Mouse (Mus musculus) midbrain, embryonic 11.5 days (tissue): ENCODE data around the gene Hist1h2bl. TPM values are rescaled to one million over a fixed set of nuclear protein-coding genes. Genes with fewer than 3 reads are reported as not detected.
"Not testable (repeated sequence)": the region's sequence is repeated elsewhere in the genome, so short reads cannot be mapped to it uniquely, and the experiment has no call there.

ENCODE experiments used
- ATAC-seq: fragments of 200-750 bp; cut with Nextera tagmentation; 2 replicates; pipeline ENCODE4 v1.8.0; 2017; ENCODE audit warnings: moderate TSS enrichment, moderate library complexity; ENCODE audit not compliant: low FRiP score
- DNase-seq: peaks from one replicate; pipeline ENCODE4 v3.0.0; 2015; ENCODE audit warnings: low spot score; ENCODE audit errors: missing footprints
- H3K27ac ChIP-seq: fragments of 300-500 bp; sonication (generic); 2 replicates; pipeline ENCODE4 v1.5.1; 2014; ENCODE audit warnings: low read depth, low read length
- H3K27me3 ChIP-seq: fragments of 300-500 bp; sonication (generic); 2 replicates; pipeline ENCODE4 v1.6.1; 2014; ENCODE audit warnings: mild to moderate bottlenecking, low read length, moderate library complexity, mixed read lengths; ENCODE audit not compliant: control insufficient read depth, insufficient read depth
- H3K36me3 ChIP-seq: fragments of 300-500 bp; sonication (generic); 2 replicates; pipeline ENCODE4 v1.6.1; 2014; ENCODE audit warnings: mild to moderate bottlenecking, low read length, moderate library complexity, mixed read lengths; ENCODE audit not compliant: control insufficient read depth, insufficient read depth
- H3K4me1 ChIP-seq: fragments of 300-500 bp; sonication (generic); 2 replicates; pipeline ENCODE4 v1.6.1; 2014; ENCODE audit warnings: low read length; ENCODE audit not compliant: control insufficient read depth, insufficient read depth
- H3K4me2 ChIP-seq: fragments of 300-500 bp; sonication (generic); 2 replicates; pipeline ENCODE4 v1.6.1; 2014; ENCODE audit warnings: mild to moderate bottlenecking, moderate library complexity
- H3K4me3 ChIP-seq: fragments of 300-500 bp; sonication (generic); 2 replicates; pipeline ENCODE4 v1.5.1; 2014; ENCODE audit warnings: low read depth, low read length
- H3K9ac ChIP-seq: fragments of 300-500 bp; sonication (generic); 2 replicates; pipeline ENCODE4 v1.6.1; 2014; ENCODE audit warnings: low read length
- H3K9me3 ChIP-seq: fragments of 300-500 bp; sonication (generic); 2 replicates; pipeline ENCODE4 v1.6.1; 2016; ENCODE audit warnings: low read length; ENCODE audit not compliant: control insufficient read depth
- WGBS: fragments of 180-500 bp; shearing (Covaris S2); extraction: QIAGEN DNeasy Blood & Tissue Kit; methylation state at CpG from one replicate; pipeline ENCODE4 v1.1.7; 2014; 5-methylcytosine and 5-hydroxymethylcytosine counted together
- polyA plus RNA-seq: library from polyadenylated mRNA; unstranded; fragments of >200 nt; fragmentation: Nextera tagmentation; extraction: Ambion mirVana; gene quantifications from 2 replicates; pipeline ENCODE4 v1.2.1, GENCODE M21; 2014

Hist1h2bl gene
- 0.85 and 2.7 TPM in 2 replicates for polyA plus RNA-seq

GRCm38 (mm10) chr13:21715864-21716539 lies at the start of gene Hist1h2bl, which contains the start of gene Hist1h2ai:
TSS of gene Hist1h2bl (minus strand) at chr13:21716143.
TSS of gene Hist1h2ai (plus strand) at chr13:21716422.
- under 1% methylated on average over 26 of the region's 50 CpGs for WGBS
- H3K4me3 ChIP-seq: peak within 1 kb of the TSS; percentile 44
- H3K36me3 ChIP-seq, H3K27me3 ChIP-seq, H3K9me3 ChIP-seq: not testable (repeated sequence)
- peak within 1 kb of the TSS; percentile 94 for H3K27ac ChIP-seq
- peak within 1 kb of the TSS; percentile 84 for H3K9ac ChIP-seq
- H3K4me1 ChIP-seq: peaks cover 18% of the 10 kb centered on the region
- peak within 1 kb of the TSS; percentile 89 for H3K4me2 ChIP-seq
- DNase-seq: peak; percentile 98
- peak; percentile 93 for ATAC-seq

GRCm38 (mm10) chr13:21755707-21756106 lies 39.8 kb upstream of the Hist1h2bl start:
- Histone ChIP-seq H3K27me3 (no peaks in the 10 kb centered on the region), H3K4me3 (no peak overlapping the region), H3K9me3 (no peaks in the 10 kb centered on the region), H3K27ac (no peak overlapping the region), H3K9ac (no peak overlapping the region), H3K36me3 (no peaks in the 10 kb centered on the region), H3K4me1 (0 out of 2 replicates have a peak, but pooled peaks cover 6% of the 10 kb centered on the region), H3K4me2 (no peak overlapping the region)
- DNase-seq: no peak
- WGBS: 72% methylated on average over 1 of the region's 1 CpGs
- no peak for ATAC-seq

- ATAC-seq, H3K36me3 ChIP-seq, H3K27me3 ChIP-seq, H3K4me1 ChIP-seq, H3K9me3 ChIP-seq: not testable (repeated sequence)
- Histone ChIP-seq H3K4me2 (peak overlapping the region; percentile 62), H3K4me3 (peak overlapping the region; percentile 44), H3K9ac (peak overlapping the region; percentile 69), H3K27ac (peak overlapping the region; percentile 91)
- DNase-seq: peak; percentile 92
- WGBS: 1% methylated on average over 15 of the region's 26 CpGs
These were observed 38.5 kb upstream of the Hist1h2bl start for GRCm38 (mm10) chr13:21754294-21755001.

- peak within 1 kb of the TSS; percentile 44 for H3K4me3 ChIP-seq
- peak within 1 kb of the TSS; percentile 91 for H3K27ac ChIP-seq
- DNase-seq (peak; percentile 96), ATAC-seq (peak; percentile 92)
- under 1% methylated on average over 35 of the region's 50 CpGs for WGBS
- H3K36me3 ChIP-seq, H3K9me3 ChIP-seq, H3K27me3 ChIP-seq: not testable (repeated sequence)
- peak within 1 kb of the TSS; percentile 62 for H3K4me2 ChIP-seq
- peak within 1 kb of the TSS; percentile 72 for H3K9ac ChIP-seq
- H3K4me1 ChIP-seq: peaks cover 10% of the 10 kb centered on the region; the same call in 1 of the 2 replicates
These were observed 37.8 kb upstream of the Hist1h2bl start, which contains the start of the genes Hist1h2ak and Hist1h2bn for GRCm38 (mm10) chr13:21753524-21754285. TSS of gene Hist1h2ak (minus strand) at chr13:21753827. TSS of gene Hist1h2bn (plus strand) at chr13:21754123.

DNA sequence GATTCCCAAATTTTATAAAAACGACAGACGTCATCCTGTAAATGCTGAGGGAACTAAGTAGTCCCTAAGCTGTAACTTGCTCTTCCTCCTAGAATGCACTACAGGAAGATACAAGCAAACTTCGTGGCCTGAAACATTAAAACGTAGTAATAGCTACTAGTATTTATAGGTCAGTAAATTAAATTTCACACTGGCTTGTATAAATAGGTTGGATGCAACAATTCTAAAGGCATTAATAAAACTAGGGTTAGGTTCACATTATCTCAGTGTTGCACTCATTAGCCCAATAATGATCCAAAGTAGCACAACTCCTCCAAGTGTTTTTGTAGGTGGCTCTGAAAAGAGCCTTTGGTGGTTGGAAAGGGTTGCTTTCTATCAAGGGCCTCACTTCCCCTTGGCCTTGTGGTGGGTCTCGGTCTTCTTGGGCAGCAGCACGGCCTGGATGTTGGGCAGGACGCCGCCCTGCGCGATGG lies 37.1 kb upstream of the Hist1h2bl start:
- 2% methylated on average over 10 of the region's 10 CpGs for WGBS
- peak; percentile 93 for DNase-seq
- Histone ChIP-seq H3K4me2 (peak overlapping the region; percentile 61), H3K36me3 (no peaks in the 10 kb centered on the region), H3K4me1 (peaks cover 10% of the 10 kb centered on the region; the same call in 1 of the 2 replicates), H3K4me3 (peak overlapping the region; percentile 34), H3K27me3 (no peaks in the 10 kb centered on the region), H3K9ac (peak overlapping the region; percentile 72), H3K27ac (peak overlapping the region; percentile 91), H3K9me3 (no peaks in the 10 kb centered on the region)
- ATAC-seq: no peak

DNA sequence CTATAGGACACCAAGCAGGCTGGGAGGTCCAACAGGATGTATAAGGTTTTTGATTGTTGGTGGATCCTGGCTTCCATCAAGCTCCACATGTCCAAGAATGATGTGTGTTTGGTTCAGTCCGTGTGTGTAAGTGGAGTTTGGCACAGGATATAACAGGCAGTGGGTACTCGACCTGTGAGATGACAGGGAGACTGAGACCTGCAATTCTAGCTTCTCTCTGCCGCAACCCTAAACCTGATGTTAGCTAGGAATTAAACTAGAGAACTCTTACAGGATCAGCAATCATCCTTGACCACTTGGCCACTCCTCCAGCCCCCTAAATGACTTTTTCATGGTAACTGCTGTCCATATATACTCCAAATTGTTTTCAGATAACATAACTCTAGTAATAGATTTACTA lies 36.4 kb upstream of the Hist1h2bl start:
- Histone ChIP-seq H3K27me3 (no peaks in the 10 kb centered on the region), H3K4me3 (no peak overlapping the region), H3K4me1 (peaks cover 10% of the 10 kb centered on the region; the same call in 1 of the 2 replicates), H3K9ac (peak overlapping the region; percentile 72; the same call in 1 of the 2 replicates), H3K27ac (peak overlapping the region; percentile 91), H3K36me3 (no peaks in the 10 kb centered on the region), H3K4me2 (peak overlapping the region; percentile 61), H3K9me3 (no peaks in the 10 kb centered on the region)
- ATAC-seq (no peak), DNase-seq (peak; percentile 89)
- 42% methylated on average over 3 of the region's 3 CpGs for WGBS

GRCm38 (mm10) chr13:21751827-21752226 lies 35.9 kb upstream of the Hist1h2bl start:
- DNase-seq (no peak), ATAC-seq (no peak)
- Histone ChIP-seq H3K36me3 (no peaks in the 10 kb centered on the region), H3K9me3 (no peaks in the 10 kb centered on the region), H3K4me2 (no peak overlapping the region), H3K9ac (no peak overlapping the region), H3K4me3 (no peak overlapping the region), H3K27me3 (no peaks in the 10 kb centered on the region), H3K4me1 (peaks cover 10% of the 10 kb centered on the region; the same call in 1 of the 2 replicates), H3K27ac (peak overlapping the region; percentile 91)
- 77% methylated on average over 3 of the region's 3 CpGs for WGBS

DNA sequence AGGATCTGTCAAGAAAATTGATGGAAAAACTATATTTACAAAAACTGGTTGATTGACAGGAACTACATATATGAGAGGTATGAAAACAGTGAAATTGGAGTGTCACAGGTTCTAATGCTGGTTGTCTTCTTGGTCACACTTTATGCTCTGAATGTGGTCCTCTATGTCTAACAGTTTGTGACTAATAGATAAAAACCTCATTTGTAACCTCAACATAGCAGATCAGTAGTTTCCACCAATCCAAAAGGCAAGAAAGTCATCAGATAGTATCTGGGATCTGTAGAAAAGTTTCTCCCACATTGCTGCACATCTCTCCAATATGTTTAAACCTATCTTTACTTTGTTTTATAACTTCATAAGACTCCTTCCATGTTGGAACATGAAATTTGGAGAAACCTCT lies 35.5 kb upstream of the Hist1h2bl start:
- ATAC-seq: no peak
- DNase-seq: no peak
- Histone ChIP-seq H3K27me3 (no peaks in the 10 kb centered on the region), H3K4me3 (no peak overlapping the region), H3K9me3 (no peaks in the 10 kb centered on the region), H3K27ac (peak overlapping the region; percentile 40; the same call in 1 of the 2 replicates), H3K36me3 (no peaks in the 10 kb centered on the region), H3K4me2 (no peak overlapping the region), H3K9ac (no peak overlapping the region), H3K4me1 (peaks cover 10% of the 10 kb centered on the region; the same call in 1 of the 2 replicates)
